Mouse (Mus musculus) forebrain, embryonic 16.5 days (tissue): ENCODE results near the gene Bag6. TPM values are rescaled to one million over a fixed set of nuclear protein-coding genes. Genes with fewer than 3 reads are reported as not detected.

ENCODE experiments used
- ATAC-seq: fragments of 200-750 bp; cut with Nextera tagmentation; 2 replicates; pipeline ENCODE4 v1.8.0; 2017; ENCODE audit warnings: mild to moderate bottlenecking, moderate library complexity
- H3K27ac ChIP-seq: fragments of 300-500 bp; sonication (generic); 2 replicates; pipeline ENCODE4 v1.5.1; 2014; ENCODE audit warnings: low read length, control low read depth
- H3K27me3 ChIP-seq: fragments of 300-500 bp; sonication (generic); replicated peaks from 2 replicates; pipeline ENCODE4 v1.6.1; 2014; ENCODE audit warnings: low read length; ENCODE audit not compliant: control insufficient read depth, insufficient read depth
- H3K36me3 ChIP-seq: fragments of 300-500 bp; sonication (generic); 2 replicates; pipeline ENCODE4 v1.6.1; 2014; ENCODE audit not compliant: control insufficient read depth, insufficient read depth
- H3K4me1 ChIP-seq: fragments of 300-500 bp; sonication (generic); replicated peaks from 2 replicates; pipeline ENCODE4 v1.6.1; 2014; ENCODE audit warnings: low read length; ENCODE audit not compliant: control insufficient read depth, insufficient read depth
- H3K4me2 ChIP-seq: fragments of 300-500 bp; sonication (generic); 2 replicates; pipeline ENCODE4 v1.6.1; 2014; ENCODE audit warnings: mild to moderate bottlenecking, low read length, control low read depth
- H3K4me3 ChIP-seq: fragments of 300-500 bp; sonication (generic); replicated peaks from 2 replicates; pipeline ENCODE4 v1.5.1; 2014; ENCODE audit warnings: mild to moderate bottlenecking, low read length, control low read depth
- H3K9ac ChIP-seq: fragments of 300-500 bp; sonication (generic); replicated peaks from 2 replicates; pipeline ENCODE4 v1.6.1; 2014; ENCODE audit warnings: low read depth, low read length, control low read depth
- H3K9me3 ChIP-seq: fragments of 300-500 bp; sonication (generic); 2 replicates; pipeline ENCODE4 v1.6.1; 2016; ENCODE audit warnings: low read length; ENCODE audit not compliant: control insufficient read depth
- WGBS: fragments of 180-500 bp; shearing (Covaris S2); extraction: QIAGEN DNeasy Blood & Tissue Kit; methylation state at CpG from one replicate; pipeline ENCODE4 v1.1.7; 2014; 5-methylcytosine and 5-hydroxymethylcytosine counted together
- polyA plus RNA-seq: library from polyadenylated mRNA; unstranded; fragments of >200 nt; fragmentation: Nextera tagmentation; extraction: Ambion mirVana; gene quantifications from 2 replicates; pipeline ENCODE4 v1.2.1, GENCODE M21; 2015

Gene Bag6
- polyA plus RNA-seq, 1 experiment from 2014 or later = 86.7 TPM

DNA sequence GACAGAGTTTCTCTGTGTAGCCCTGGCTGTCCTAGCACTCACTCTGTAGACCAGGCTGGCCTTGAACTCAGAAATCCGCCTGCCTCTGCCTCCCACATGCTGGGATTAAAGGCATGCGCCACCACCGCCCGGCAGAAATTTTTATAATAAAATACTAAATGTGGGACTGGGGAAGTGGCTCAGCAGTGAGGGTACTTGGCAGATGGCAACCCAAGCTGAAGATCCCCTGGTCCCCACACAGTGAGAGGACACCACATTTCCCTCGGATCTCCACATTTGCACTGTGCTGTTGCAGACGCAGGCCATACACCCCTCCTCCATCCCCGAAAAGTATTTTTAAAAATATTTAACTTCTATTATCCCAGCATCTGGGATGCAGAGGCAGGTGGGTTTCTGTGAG is 1.5 kb upstream of the Bag6 start:
- 94% methylated on average over 7 of the region's 7 CpGs for WGBS
- H3K9me3 ChIP-seq = no peaks in the 10 kb centered on the region
- no peak overlapping the region for H3K27ac ChIP-seq

DNA sequence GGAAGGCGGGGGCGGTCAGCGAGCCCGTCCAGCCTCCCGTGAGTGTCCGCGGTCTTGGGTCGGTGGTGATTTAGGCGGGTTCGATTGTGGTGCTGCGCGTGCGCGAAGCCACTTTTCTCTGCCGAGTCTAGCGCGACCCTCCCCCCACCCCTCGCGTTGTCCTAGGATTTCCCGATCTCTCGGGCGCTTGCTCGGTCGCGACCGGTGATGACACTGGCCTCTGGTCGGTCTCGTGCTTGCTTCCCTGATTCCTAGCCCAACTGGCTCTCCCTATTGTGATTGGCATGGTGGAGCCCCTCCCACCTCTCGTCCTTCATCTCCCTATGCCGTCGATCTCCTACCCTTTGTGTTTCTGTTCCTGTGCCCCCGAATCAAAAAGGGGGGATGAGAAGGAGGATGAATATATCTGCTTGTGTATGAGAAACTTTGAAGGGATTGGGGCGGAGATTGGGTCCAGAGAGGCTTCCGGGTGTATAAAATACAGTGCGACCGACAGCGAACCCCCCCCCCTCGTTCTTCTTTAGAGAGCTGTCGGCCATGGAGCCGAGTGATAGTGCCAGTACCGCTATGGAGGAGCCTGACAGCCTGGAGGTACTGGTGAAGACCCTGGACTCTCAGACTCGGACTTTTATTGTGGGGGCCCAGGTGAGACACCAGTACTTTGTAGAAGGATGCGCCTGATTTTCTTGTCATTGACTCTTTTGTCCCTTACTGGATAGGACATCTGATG is 778 bp downstream of the Bag6 start:
- WGBS = under 1% methylated on average over 43 of the region's 43 CpGs
- peak overlapping the region; percentile 82 for H3K9ac ChIP-seq
- H3K27ac ChIP-seq = peak overlapping the region; percentile 97

More for the DNA sequence above, 1.5 kb upstream of the Bag6 start:
- Histone ChIP-seq H3K36me3 (no peaks in the 10 kb centered on the region; the same call in 1 of the 2 replicates), H3K4me3 (no peak overlapping the region), H3K9ac (no peak overlapping the region), H3K4me1 (peaks cover 23% of the 10 kb centered on the region), H3K27me3 (no peaks in the 10 kb centered on the region), H3K4me2 (no peak overlapping the region)
- ATAC-seq = no peak

DNA sequence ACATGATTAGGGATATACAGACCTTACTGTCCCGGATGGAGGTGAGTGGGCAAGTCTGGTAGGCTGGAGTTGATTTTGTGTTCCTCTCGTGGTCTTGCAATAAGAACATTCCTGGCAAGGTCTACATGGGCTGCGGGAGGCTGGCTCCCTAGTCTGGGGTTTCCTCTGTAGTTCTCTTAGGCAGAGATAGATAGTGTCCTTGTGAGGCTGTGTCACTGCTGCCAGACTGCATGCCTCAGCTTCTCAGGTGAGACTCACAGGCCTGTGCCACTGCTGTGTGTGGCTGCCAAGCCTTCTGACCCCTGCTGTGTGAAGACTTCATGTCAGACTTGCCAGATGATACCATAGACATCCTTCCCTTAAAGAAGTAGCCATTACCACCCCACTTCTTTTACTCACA is 4.3 kb downstream of the Bag6 start:
- Histone ChIP-seq H3K4me3 (no peak overlapping the region), H3K9me3 (no peaks in the 10 kb centered on the region), H3K4me2 (no peak overlapping the region), H3K36me3 (peaks cover 49% of the 10 kb centered on the region), H3K27ac (no peak overlapping the region), H3K9ac (no peak overlapping the region), H3K4me1 (peaks cover 27% of the 10 kb centered on the region), H3K27me3 (no peaks in the 10 kb centered on the region)
- 93% methylated on average over 3 of the region's 3 CpGs for WGBS
- ATAC-seq = no peak

More for the DNA sequence above, 778 bp downstream of the Bag6 start:
- Histone ChIP-seq H3K4me3 (peak overlapping the region; percentile 92), H3K36me3 (peaks cover 17% of the 10 kb centered on the region), H3K9me3 (no peaks in the 10 kb centered on the region), H3K27me3 (no peaks in the 10 kb centered on the region), H3K4me2 (peak overlapping the region; percentile 82), H3K4me1 (peaks cover 27% of the 10 kb centered on the region)
- ATAC-seq = peak; percentile 61

DNA sequence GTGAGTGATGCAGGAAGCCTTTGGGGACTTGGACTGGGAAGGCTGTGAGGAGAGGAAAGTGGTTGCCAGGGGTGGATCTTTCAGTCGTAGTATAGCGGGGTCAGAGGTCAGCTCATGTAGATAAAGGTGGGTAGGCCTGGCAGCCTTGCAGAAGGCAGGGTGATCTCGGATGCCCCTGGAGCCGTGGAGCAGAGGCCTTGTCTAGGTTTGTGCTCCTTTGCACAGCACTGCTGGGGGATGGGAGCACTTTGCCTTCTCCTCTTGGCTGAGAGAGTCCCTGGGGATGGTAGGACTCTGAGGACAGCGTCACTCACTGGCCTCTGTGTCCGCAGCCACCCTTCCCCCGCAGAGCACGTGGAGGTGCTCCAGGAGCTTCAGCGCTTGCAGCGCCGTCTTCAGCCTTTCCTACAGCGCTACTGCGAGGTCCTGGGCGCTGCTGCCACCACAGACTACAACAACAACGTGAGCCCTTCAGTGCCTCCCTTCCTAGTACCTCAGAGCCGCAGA is 5.6 kb downstream of the Bag6 start:
- Histone ChIP-seq H3K27me3 (no peaks in the 10 kb centered on the region), H3K4me2 (no peak overlapping the region), H3K4me1 (peaks cover 27% of the 10 kb centered on the region), H3K36me3 (peaks cover 62% of the 10 kb centered on the region), H3K9ac (no peak overlapping the region), H3K27ac (no peak overlapping the region), H3K4me3 (no peak overlapping the region), H3K9me3 (no peaks in the 10 kb centered on the region)
- WGBS = 80% methylated on average over 16 of the region's 16 CpGs
- no peak for ATAC-seq

DNA sequence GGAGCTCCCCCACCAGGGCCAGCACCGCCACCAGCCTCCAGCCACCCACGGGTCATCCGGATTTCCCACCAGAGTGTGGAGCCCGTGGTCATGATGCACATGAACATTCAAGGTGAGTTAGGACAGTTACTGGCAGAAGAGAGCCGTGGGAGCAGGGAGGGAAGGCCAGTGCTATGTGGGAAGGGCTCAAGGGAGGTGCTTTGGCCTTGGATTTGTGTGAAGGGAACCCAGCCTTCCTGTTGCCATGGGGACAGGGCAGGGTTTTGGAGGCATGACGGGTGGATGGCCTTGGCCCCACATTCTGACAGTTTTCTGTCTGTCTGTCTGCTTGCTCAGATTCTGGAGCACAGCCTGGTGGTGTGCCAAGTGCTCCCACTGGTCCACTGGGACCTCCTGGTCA is 7.0 kb downstream of the Bag6 start:
- Histone ChIP-seq H3K9me3 (no peaks in the 10 kb centered on the region), H3K4me2 (no peak overlapping the region), H3K27ac (no peak overlapping the region), H3K4me3 (no peak overlapping the region), H3K27me3 (no peaks in the 10 kb centered on the region), H3K4me1 (peaks cover 19% of the 10 kb centered on the region), H3K36me3 (peaks cover 74% of the 10 kb centered on the region), H3K9ac (no peak overlapping the region)
- 95% methylated on average over 6 of the region's 6 CpGs for WGBS
- ATAC-seq = no peak

DNA sequence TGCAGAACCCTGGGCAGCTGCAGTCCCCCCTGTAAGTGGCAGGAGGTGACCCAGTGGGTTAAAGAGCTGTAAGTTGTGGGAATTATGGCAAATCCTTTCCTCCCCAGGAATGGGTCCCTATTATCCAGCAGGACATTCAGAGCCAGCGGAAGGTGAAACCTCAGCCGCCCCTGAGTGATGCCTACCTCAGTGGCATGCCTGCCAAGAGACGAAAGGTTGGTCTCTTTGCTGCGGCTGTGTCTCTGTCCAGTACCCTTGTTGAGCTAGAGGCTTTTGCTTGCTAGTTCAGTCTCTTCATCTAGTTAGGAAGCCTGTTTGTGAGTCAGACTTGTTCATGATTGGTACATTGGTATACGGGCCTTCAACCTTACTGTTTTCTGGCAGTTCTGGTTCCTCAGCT is 11.2 kb downstream of the Bag6 start:
- WGBS = 84% methylated on average over 5 of the region's 5 CpGs
- H3K9me3 ChIP-seq = no peaks in the 10 kb centered on the region
- H3K27me3 ChIP-seq = no peaks in the 10 kb centered on the region
- ATAC-seq = no peak
- H3K36me3 ChIP-seq = peaks cover 88% of the 10 kb centered on the region
- no peak overlapping the region for H3K4me3 ChIP-seq
- H3K4me2 ChIP-seq = no peak overlapping the region
- H3K4me1 ChIP-seq = no peaks in the 10 kb centered on the region
- no peak overlapping the region for H3K27ac ChIP-seq
- H3K9ac ChIP-seq = no peak overlapping the region

DNA sequence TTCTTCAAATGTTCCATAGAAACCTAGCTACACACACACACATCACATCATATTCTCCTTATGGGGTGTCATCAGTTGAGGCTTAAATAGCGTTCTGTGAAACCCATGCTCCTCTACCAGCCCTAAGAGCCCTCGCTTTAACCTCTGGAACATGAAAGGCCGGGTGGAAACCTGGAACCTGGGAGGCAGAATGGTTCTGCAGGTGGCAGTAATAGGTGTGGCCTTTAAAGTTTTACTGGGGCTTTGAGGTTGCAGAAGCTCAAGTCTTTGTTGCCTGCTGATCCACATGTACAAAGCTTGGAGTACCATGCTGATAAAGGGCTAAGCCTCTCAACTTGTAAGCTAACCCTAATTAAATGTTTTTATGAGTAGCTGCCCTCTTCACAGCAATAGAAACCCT is 12.4 kb downstream of the Bag6 start:
- Histone ChIP-seq H3K9me3 (no peaks in the 10 kb centered on the region), H3K4me2 (no peak overlapping the region), H3K27me3 (no peaks in the 10 kb centered on the region), H3K4me3 (no peak overlapping the region), H3K9ac (no peak overlapping the region), H3K27ac (no peak overlapping the region), H3K36me3 (peaks cover 87% of the 10 kb centered on the region), H3K4me1 (no peaks in the 10 kb centered on the region)
- 70% methylated on average over 3 of the region's 3 CpGs for WGBS
- no peak for ATAC-seq

DNA sequence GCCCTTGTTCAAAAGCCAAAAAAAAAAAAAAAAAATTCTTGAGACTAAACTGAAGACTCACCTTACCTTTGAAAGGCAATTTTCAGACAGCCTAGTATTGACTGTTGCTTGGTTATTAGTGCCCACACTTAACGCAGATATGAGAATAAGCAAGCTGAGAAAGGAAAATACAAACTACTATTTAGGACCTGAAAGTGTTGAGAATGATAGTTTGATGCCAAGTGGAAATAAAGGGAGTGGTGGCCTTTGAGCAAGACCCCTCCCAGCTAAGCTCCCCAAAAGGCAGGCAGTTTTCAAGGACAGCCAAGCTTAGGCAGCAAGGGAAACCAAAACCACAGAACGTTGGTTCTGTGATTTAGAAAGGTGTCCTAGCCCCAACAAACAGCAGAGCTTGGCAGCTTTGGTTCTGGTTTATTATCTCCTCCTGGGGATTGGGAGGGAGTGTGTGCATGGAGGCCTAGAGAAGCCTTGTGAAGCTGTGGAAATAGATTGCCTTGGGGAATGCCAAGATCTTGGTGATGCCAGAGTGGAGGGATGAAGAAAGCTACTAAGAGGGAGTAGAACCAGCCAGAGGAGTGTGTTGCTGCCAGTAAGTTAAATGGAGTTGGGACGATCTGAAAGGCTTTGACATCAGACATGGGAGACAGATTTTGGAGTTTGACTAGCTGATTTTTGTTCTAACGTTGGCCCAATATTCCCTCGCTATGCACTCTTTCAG is 13.1 kb downstream of the Bag6 start:
- Histone ChIP-seq H3K9me3 (no peaks in the 10 kb centered on the region), H3K9ac (no peak overlapping the region), H3K27me3 (no peaks in the 10 kb centered on the region), H3K4me3 (no peak overlapping the region), H3K4me2 (no peak overlapping the region), H3K36me3 (peaks cover 87% of the 10 kb centered on the region), H3K4me1 (no peaks in the 10 kb centered on the region), H3K27ac (no peak overlapping the region)
- 64% methylated on average over 5 of the region's 5 CpGs for WGBS
- ATAC-seq = peak; percentile 11; the same call in 1 of the 2 replicates

DNA sequence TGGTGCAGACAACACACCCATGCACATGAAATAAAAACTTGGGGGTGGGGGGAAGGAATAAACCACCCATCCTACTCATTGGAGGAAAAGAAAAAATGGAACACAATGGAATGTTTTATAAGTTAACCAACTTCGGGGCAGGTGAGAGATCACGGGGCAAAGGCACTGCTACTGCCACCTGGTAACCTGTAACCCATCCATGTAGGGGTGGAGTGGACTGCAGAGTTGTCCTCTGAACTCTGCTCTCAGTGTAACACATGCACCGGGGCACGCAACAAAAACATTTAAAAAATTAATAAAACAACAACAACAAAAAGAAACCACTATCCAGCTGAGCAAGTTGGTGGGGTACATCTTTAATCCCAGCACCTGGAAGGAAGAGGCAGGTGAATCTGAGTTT is 17.1 kb downstream of the Bag6 start:
- Histone ChIP-seq H3K4me3 (no peak overlapping the region), H3K27me3 (no peaks in the 10 kb centered on the region), H3K9ac (no peak overlapping the region), H3K27ac (no peak overlapping the region), H3K36me3 (peaks cover 87% of the 10 kb centered on the region), H3K9me3 (no peaks in the 10 kb centered on the region), H3K4me1 (no peaks in the 10 kb centered on the region), H3K4me2 (no peak overlapping the region)
- no peak for ATAC-seq
- 93% methylated on average over 4 of the region's 4 CpGs for WGBS
